Mouse (Mus musculus) cerebellum, adult 9-11 months (tissue): Measurements from ENCODE around the gene Smok2a.
"Not testable (repeated sequence)": the region's sequence is repeated elsewhere in the genome, so short reads cannot be mapped to it uniquely, and the experiment has no call there.

Source experiments
- DNase-seq: peaks from one replicate; pipeline ENCODE4 v3.0.0; 2022

Smok2a gene

DNA sequence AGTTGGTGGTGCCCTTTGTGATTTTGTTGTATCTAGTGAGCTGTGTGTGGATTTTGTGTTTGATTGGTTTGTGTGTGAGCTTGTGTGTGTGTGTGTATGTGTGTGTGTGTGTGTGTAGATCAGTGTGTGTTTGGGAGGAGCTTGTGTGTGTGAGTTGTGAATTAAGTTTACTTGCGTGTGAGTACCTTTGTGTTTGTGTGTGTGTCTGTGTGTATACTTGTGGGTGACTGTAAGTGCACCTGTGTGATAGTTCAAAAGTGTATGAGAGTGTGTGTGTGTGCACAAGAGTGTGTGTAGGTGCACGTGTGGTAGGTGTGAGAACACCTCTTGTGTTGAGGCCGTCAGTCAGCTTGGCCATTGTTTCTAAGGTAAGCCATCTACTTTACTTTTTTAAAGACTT lies at the start of gene Smok2a:
Gene Smok2a (plus strand): TSS at position 301 of the 400 bp plus-strand sequence.
- no peak for DNase-seq

- DNase-seq: not testable (repeated sequence)
These were observed 47.4 kb upstream of the Smok2a start for GRCm38 (mm10) chr17:13173578-13173977.

- not testable (repeated sequence) for DNase-seq
These were observed 47.0 kb upstream of the Smok2a start for GRCm38 (mm10) chr17:13174029-13174428.

GRCm38 (mm10) chr17:13175609-13176008 lies 45.4 kb upstream of the Smok2a start:
- DNase-seq: not testable (repeated sequence)

DNA sequence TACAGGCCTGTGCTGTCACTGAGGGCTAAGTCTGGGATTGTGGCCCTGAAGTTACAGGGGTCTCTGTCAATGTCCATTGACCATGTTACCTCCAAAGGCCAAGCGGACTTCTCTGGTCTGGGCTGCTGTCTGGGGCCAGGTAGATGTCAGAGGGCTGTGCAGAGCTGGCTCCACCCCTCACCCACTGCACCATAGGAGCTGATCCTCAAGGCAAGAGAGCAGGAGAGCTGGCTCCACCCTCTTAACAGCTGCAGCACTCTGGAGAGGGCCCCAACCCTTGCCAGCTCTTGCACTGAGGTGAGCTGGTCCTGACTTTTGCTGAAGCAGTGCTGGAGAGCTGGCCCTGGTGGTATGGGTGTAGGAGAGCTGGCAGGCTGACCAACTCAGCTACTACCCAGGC lies 43.2 kb upstream of the Smok2a start:
- DNase-seq: not testable (repeated sequence)

- not testable (repeated sequence) for DNase-seq
These were observed 42.0 kb upstream of the Smok2a start for GRCm38 (mm10) chr17:13179021-13179420.

- not testable (repeated sequence) for DNase-seq
These were observed 40.5 kb upstream of the Smok2a start for GRCm38 (mm10) chr17:13180491-13180890.

DNA sequence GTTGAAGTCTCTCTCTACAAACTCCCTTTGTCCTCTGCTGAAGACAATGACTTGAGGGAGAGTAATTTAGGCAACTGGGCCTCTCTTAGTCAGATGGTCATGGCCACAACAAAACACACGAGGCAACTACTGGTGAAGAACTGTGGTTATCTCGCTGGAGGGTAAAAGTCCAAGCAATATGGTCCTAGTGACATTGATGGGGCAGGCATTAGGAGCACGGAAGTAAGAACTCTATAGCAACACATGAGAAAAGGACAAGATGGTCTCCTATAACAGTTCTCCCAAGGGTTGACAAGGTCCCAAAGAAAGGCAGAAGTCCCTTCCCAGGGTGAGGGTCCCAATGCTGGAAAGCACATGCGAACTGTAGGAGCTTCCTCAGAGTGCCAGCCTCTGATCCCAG lies 38.3 kb upstream of the Smok2a start:
- DNase-seq: not testable (repeated sequence)

DNA sequence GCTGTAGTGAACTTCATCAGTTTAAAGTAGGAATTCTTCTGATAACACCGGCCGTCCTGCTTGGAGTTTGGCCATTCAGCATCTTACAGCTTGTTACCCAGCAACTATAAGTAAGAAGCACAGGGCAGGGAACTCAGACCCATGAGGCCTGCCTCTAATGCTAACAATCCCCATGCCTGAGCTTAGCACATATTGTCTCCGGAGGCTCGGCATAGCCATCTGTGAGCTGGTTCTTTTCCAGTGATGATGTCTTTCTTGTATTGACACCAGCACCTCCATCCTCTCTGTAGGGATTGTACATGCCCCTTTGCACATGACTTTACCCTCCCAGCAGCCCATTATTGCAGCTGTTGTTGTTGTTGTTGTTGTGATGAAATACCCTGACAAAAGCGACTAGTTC lies 36.5 kb upstream of the Smok2a start:
- DNase-seq: not testable (repeated sequence)

GRCm38 (mm10) chr17:13186541-13186940 lies 34.4 kb upstream of the Smok2a start:
- DNase-seq: not testable (repeated sequence)

DNA sequence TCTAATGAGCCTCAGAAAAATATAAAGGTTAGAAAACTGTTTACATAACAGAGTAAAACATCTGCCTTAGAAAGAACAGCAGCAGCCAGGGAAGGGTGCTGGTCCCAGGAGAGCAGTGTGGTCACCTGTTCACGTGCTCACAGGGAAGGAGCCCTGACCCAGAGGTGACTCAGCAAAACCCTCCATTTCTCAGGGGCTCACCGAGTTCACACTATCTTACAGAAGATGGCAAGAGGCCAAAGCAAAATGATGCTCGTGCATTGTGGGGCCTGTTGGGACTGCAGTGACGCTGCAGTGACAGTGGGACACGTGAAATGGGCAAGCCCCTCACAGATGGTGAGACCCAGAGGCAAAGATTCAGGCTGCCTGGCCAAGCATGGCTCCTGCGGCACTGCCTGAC lies 33.4 kb upstream of the Smok2a start:
- DNase-seq: not testable (repeated sequence)

GRCm38 (mm10) chr17:13188846-13189245 lies 32.1 kb upstream of the Smok2a start:
- not testable (repeated sequence) for DNase-seq

- DNase-seq: not testable (repeated sequence)
These were observed 30.0 kb upstream of the Smok2a start for GRCm38 (mm10) chr17:13190836-13191583.

GRCm38 (mm10) chr17:13196486-13196885 lies 24.5 kb upstream of the Smok2a start:
- DNase-seq: peak; percentile 34

DNA sequence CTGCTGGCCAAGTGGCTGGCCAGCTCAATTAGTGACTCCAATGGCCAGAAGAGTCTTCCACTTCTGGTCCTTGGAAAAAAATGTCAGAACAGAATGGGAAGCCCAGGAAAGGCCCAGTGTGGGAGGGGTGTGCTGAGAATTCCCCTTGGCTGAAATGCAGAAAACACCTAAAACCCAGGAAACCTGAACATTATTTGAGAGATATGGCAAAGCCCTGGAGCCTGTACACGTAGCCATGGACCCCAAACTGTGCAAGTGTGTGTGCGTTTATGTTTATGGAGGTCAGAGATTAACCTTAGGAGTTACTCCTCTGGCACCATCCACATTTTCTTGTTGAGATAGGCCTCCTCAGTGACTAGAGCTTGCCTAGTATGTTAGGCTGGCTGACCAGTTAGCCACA lies 22.2 kb upstream of the Smok2a start:
- DNase-seq: not testable (repeated sequence)

- DNase-seq: not testable (repeated sequence)
These were observed 21.0 kb upstream of the Smok2a start for GRCm38 (mm10) chr17:13199880-13200409.

DNA sequence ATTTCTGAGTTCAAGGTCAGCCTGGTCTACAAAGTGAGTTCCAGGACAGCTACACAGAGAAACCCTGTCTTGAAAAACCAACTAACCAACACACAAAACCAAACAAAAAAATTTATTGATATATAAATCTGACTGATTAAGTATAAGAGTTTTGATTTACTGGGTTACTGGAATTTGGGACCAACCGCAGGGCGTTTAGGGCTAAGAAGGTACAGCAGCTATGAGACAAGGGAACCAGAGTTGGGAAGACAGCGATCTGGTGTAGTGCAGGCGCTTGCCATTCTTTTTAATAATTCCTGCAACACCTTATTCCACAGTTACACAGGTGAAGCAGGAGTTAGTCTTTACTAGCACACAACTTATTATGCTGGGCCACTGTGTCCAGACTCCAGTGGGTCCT lies 19.4 kb upstream of the Smok2a start:
- not testable (repeated sequence) for DNase-seq

- DNase-seq: not testable (repeated sequence)
These were observed 18.4 kb upstream of the Smok2a start for GRCm38 (mm10) chr17:13202453-13203107.

DNA sequence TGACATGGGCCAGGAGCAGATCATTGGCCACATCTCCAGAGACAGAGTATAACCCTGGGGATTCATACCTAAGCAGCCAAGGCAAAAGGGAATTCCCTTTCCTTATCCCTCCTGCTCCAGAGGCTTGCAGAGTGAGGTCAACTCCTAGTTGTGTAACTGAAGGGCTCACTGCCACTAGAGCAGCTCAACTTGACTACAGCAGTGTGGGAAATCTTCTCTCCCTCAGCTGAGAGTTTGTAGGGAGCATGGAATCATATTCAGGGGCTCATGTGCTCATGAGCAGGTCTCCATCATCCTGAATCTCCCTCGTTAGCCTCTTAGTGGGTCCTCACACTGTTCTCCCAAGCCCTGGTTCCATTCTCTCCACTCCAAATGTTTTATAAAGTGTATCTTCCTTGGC lies 15.7 kb upstream of the Smok2a start:
- DNase-seq: not testable (repeated sequence)

DNA sequence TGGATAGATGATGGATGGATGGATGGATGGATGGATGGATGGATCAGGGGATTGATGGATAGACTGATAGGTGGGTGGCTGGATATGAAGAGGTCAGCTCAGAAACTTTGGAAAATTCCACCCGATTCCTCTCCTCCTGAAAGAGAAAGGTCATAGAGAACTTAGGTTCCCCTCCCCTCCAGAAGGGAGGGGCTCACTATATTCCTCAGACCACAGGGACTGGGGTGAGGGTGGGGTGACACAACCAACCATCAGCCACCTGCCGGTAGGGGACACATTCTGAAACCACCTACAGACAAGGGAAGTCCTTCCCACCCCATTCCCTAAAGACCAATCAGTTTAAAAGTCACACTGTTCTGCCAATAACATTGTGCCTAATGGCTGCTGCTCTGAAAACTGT lies 14.5 kb upstream of the Smok2a start:
- DNase-seq: no peak

GRCm38 (mm10) chr17:13208460-13208859 lies 12.5 kb upstream of the Smok2a start:
- DNase-seq: not testable (repeated sequence)

DNA sequence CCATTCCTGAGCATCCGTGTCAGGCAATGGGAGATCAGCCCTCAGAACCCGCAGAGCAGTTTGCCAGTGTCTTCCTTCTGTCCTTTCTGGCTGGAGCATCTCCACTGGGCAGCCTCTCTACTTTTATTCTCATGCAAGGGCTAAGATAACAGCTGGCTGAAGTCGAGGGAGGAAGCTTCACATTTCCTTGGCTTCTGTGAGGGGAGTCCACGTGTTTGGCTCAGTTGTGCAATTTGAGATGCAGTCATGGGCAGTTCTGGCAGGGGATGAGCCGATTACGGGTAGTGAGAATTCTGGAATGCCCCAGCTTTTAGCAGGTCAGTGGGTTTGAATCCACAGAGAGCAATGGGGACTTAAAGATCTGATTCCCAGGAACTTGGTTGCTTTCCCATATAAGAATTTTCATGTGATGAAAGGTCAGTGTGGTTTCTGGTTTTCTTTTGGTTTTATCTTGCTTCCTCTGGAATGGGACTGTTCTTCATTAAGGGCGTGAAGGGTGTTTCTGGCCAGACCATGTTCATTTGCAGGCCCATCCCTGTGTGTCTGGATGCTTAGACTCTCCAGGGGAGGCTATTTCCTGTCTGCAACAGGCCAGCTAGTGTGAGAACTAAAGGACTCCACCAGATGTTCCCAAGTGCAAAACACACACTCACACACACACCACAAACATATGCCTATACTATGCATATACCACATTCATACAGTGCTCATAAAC lies 8.7 kb upstream of the Smok2a start:
- no peak for DNase-seq

DNA sequence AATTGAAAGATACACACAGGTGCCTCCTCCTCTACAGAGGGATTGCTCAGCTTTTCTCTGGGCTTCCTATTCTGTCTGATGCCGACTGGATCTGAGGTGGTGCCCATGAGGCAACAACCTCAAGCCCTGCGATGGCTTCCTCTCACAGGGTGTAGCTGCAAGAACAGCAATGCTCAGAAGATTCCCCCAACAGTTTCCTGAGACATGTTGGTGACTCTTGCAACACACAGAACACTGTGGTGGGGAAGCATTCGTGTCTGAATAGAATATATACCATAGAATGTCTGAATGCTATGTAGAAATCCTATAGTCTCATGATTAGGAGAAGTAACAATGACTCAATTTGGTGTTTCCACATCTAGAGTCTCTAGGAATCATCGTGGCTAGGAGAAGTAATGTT lies 6.8 kb upstream of the Smok2a start:
- no peak for DNase-seq
